13 mouse cellular contexts compared by ENCODE assay signal in the genomic region with DNA sequence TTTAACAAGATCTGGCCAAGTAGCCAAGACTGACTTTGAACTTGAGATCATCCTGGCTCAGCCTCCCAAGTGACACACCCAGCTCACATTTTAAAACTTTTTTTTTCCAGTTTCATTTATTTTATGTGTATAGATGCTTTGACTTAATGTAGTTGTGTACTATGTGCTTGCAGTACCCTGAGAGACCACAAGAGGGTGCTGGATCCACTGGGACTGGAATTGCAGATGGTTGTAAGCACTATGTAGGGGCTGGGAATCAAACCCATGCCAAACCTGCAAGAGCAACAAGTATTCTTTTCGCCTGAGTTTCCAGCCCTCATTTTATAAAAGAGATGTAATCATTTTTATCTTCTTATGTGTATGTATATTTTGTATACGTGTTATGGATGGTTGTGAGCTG. TPM values are rescaled to one million over a fixed set of nuclear protein-coding genes. Genes with fewer than 3 reads are reported as not detected.
A peak's percentile ranks its signal among the peaks of the same experiment; 100 is the strongest.
DNase-seq lines count a peak whose midpoint lies in the region; ATAC-seq and TF ChIP-seq lines count a peak whose summit lies in the region.
"Had no signal": no experiment of that assay in that cellular context is flagged by ENCODE, and none has a peak within 500 bp of the region (broad histone marks: within the 10 kb centered on the region; RNA-seq: fewer than 3 reads in every experiment).

No protein-coding gene starts in this region.

- H3K36me3 ChIP-seq in kidney, postnatal 0 days (ENCODE audit: insufficient read depth, low read length): no peaks in the 10 kb centered on the region
- H3K36me3 ChIP-seq in midbrain, embryonic 14.5 days (ENCODE audit: control insufficient read depth, insufficient read depth, low read length): no peaks in the 10 kb centered on the region
- H3K36me3 ChIP-seq: liver, embryonic 15.5 days had no signal

- ATAC-seq in kidney, postnatal 0 days (replicated peaks; ENCODE audit: low FRiP score, low read depth): no peak
- ATAC-seq in midbrain, embryonic 14.5 days (ENCODE audit: low FRiP score, low TSS enrichment): no peak

- no peaks in the 10 kb centered on the region for H3K27me3 ChIP-seq in kidney, postnatal 0 days (ENCODE audit: insufficient read depth, low read length)
- H3K27me3 ChIP-seq in midbrain, embryonic 14.5 days (ENCODE audit: control insufficient read depth, insufficient read depth, low read length): no peaks in the 10 kb centered on the region
- H3K27me3 ChIP-seq: liver, embryonic 15.5 days had no signal

- no peaks in the 10 kb centered on the region for H3K4me1 ChIP-seq in kidney, postnatal 0 days (replicated peaks; ENCODE audit: insufficient read depth, low read length)
- H3K4me1 ChIP-seq in midbrain, embryonic 14.5 days (ENCODE audit: control insufficient read depth, insufficient read depth, low read length): no peaks in the 10 kb centered on the region
- H3K4me1 ChIP-seq: liver, embryonic 15.5 days had no signal

- no peak overlapping the region for H3K4me3 ChIP-seq in kidney, postnatal 0 days (replicated peaks; ENCODE audit: low read depth, low read length)
- H3K4me3 ChIP-seq in midbrain, embryonic 14.5 days (replicated peaks; ENCODE audit: low read depth, low read length): no peak overlapping the region
- H3K4me3 ChIP-seq: erythroblast, embryonic 14.5 days; liver, embryonic 15.5 days had no signal

- no peaks in the 10 kb centered on the region for H3K9me3 ChIP-seq in kidney, postnatal 0 days (replicated peaks; ENCODE audit: low read length)
- no peaks in the 10 kb centered on the region for H3K9me3 ChIP-seq in midbrain, embryonic 14.5 days (ENCODE audit: control insufficient read depth, low read length)
- H3K9me3 ChIP-seq: liver, embryonic 15.5 days had no signal

- DNase-seq in kidney, postnatal 0 days (ENCODE audit: low spot score): no peak
- DNase-seq in kidney, adult 11 months: no peak
- DNase-seq in thymus, postnatal 25 days: peak; percentile 21
- no peak for DNase-seq in thymus, postnatal 0 days (ENCODE audit: low spot score)
- DNase-seq in ZHBTc4 (ENCODE audit: low read depth, low spot score): peak; percentile 72
- peak; percentile 66 for DNase-seq in testis, postnatal 14 days (ENCODE audit: low spot score)
- DNase-seq in cerebellum, postnatal 4 days (ENCODE audit: low spot score in 2 of 2): no peak
- no peak for DNase-seq in midbrain, embryonic 14.5 days
- DNase-seq: cerebellum, postnatal 25 days; gastrocnemius, postnatal 10 days; right cerebral cortex, adult 18-20 months had no signal

- no peak overlapping the region for H3K9ac ChIP-seq in kidney, postnatal 0 days (ENCODE audit: low read depth, low read length)
- H3K9ac ChIP-seq in midbrain, embryonic 14.5 days (replicated peaks; ENCODE audit: low read length): no peak overlapping the region
- H3K9ac ChIP-seq: liver, embryonic 15.5 days had no signal

- WGBS in kidney, postnatal 0 days: 94% methylated on average over 2 of the region's 2 CpGs
- 93% methylated on average over 2 of the region's 2 CpGs for WGBS in midbrain, embryonic 14.5 days

- H3K4me2 ChIP-seq in kidney, postnatal 0 days (ENCODE audit: low read length): no peak overlapping the region
- no peak overlapping the region for H3K4me2 ChIP-seq in midbrain, embryonic 14.5 days (ENCODE audit: low read length)
- H3K4me2 ChIP-seq: liver, embryonic 15.5 days had no signal

- no peak overlapping the region for H3K27ac ChIP-seq in kidney, postnatal 0 days
- H3K27ac ChIP-seq in midbrain, embryonic 14.5 days (replicated peaks; ENCODE audit: low read depth, low read length): no peak overlapping the region
- H3K27ac ChIP-seq: liver, embryonic 15.5 days had no signal

- peak; percentile 41; the same call in 1 of the 2 replicates for TF ChIP-seq CTCF in kidney, postnatal 0 days (IDR thresholded peaks at IDR 0.05; ENCODE audit: low read depth)

RNA-seq across cellular contexts. Expression of gene Lin9, which starts 17.0 kb away (rescaled TPM):
- 11.6 and 14.9 TPM in 2 replicates for polyA plus RNA-seq in kidney, postnatal 0 days (2015; fragmentation: Nextera tagmentation; extraction: Ambion mirVana)
- 22.6 and 22.9 TPM in 2 replicates for polyA plus RNA-seq in thymus, postnatal 0 days (2015; fragmentation: Nextera tagmentation; extraction: Ambion mirVana)
- 8.8 and 13.9 TPM in 2 replicates for polyA plus RNA-seq in midbrain, embryonic 14.5 days (2014; fragmentation: Nextera tagmentation; extraction: Ambion mirVana)

RNA-seq across cellular contexts. Expression of gene Parp1, which starts 55.2 kb away (rescaled TPM):
- 69.8 and 75.3 TPM in 2 replicates for polyA plus RNA-seq in kidney, postnatal 0 days (2015; fragmentation: Nextera tagmentation; extraction: Ambion mirVana)
- 86.1 and 90.0 TPM in 2 replicates for polyA plus RNA-seq in thymus, postnatal 0 days (2015; fragmentation: Nextera tagmentation; extraction: Ambion mirVana)
- polyA plus RNA-seq in midbrain, embryonic 14.5 days (2014; fragmentation: Nextera tagmentation; extraction: Ambion mirVana): 73.9 and 97.4 TPM in 2 replicates

Comparison
In these comparisons a context has a peak if more than half of its experiments do, and no peak if none do; other contexts are left out.
1. DNase-seq: peak in thymus, postnatal 25 days (single experiment), ZHBTc4 (single experiment) and testis, postnatal 14 days (single experiment); none in kidney, postnatal 0 days (single experiment), kidney, adult 11 months (single experiment), thymus, postnatal 0 days (single experiment), cerebellum, postnatal 4 days (0 of 2) and midbrain, embryonic 14.5 days (single experiment).